Mouse (Mus musculus): ENCODE data around the gene Gps1. TPM values are rescaled to one million over a fixed set of nuclear protein-coding genes. Genes with fewer than 3 reads are reported as not detected.
"Not testable (repeated sequence)": the region's sequence is repeated elsewhere in the genome, so short reads cannot be mapped to it uniquely, and the experiment has no call there.

Gene Gps1
- total RNA-seq, 2 experiments from 2014 or later, result 136 to 144 TPM

GRCm38 (mm10) chr11:120821076-120821922, 37.2 kb downstream of the Gps1 start:
- peak; percentile 12 to 13 for DNase-seq (ENCODE audit: low spot score in 2 of 2)

GRCm38 (mm10) chr11:120822321-120822720, 38.2 kb downstream of the Gps1 start:
- peak; percentile 4 to 17 for DNase-seq (ENCODE audit: low spot score in 2 of 2)

- peak in 1 of 2 experiments; percentile 53 for DNase-seq (ENCODE audit: low spot score in 2 of 2)
Measured at GRCm38 (mm10) chr11:120822831-120823550, 38.9 kb downstream of the Gps1 start.

GRCm38 (mm10) chr11:120823551-120823947, 39.5 kb downstream of the Gps1 start:
- no peak for DNase-seq (ENCODE audit: low spot score in 2 of 2)

- DNase-seq (ENCODE audit: low spot score in 2 of 2), result peak; percentile 98 to 99
Measured at GRCm38 (mm10) chr11:120823956-120824786, 40.1 kb downstream of the Gps1 start, which contains the start of gene Fasn. Fasn (minus strand) TSS chr11:120824547.

GRCm38 (mm10) chr11:120824787-120825288, 40.8 kb downstream of the Gps1 start:
- no peak for DNase-seq (ENCODE audit: low spot score in 2 of 2)

- DNase-seq (ENCODE audit: low spot score in 2 of 2), result peak; percentile 36 to 38
Measured at GRCm38 (mm10) chr11:120825289-120825863, 41.3 kb downstream of the Gps1 start.

- DNase-seq (ENCODE audit: low spot score in 2 of 2), result peak; percentile 3 to 11
Measured at GRCm38 (mm10) chr11:120826016-120826953, 42.2 kb downstream of the Gps1 start.

- peak in 1 of 2 experiments; percentile 2 for DNase-seq (ENCODE audit: low spot score in 2 of 2)
Measured at GRCm38 (mm10) chr11:120828416-120828815, 44.3 kb downstream of the Gps1 start.

GRCm38 (mm10) chr11:120829757-120830532, 45.9 kb downstream of the Gps1 start:
- DNase-seq (ENCODE audit: low spot score in 2 of 2), result no peak

- DNase-seq (ENCODE audit: low spot score in 2 of 2), result peak in 1 of 2 experiments; percentile 10
Measured at GRCm38 (mm10) chr11:120830686-120831085, 46.6 kb downstream of the Gps1 start.

- DNase-seq (ENCODE audit: low spot score in 2 of 2), result no peak
Measured at GRCm38 (mm10) chr11:120831659-120832440, 47.8 kb downstream of the Gps1 start.

- not testable (repeated sequence) for DNase-seq (ENCODE audit: low spot score in 2 of 2)
Measured at GRCm38 (mm10) chr11:120832962-120833361, 48.9 kb downstream of the Gps1 start.

- DNase-seq (ENCODE audit: low spot score in 2 of 2), result no peak
Measured at GRCm38 (mm10) chr11:120833555-120834280, 49.6 kb downstream of the Gps1 start.
